ENCODE assay signal across 15 mouse cellular contexts in the genomic region with DNA sequence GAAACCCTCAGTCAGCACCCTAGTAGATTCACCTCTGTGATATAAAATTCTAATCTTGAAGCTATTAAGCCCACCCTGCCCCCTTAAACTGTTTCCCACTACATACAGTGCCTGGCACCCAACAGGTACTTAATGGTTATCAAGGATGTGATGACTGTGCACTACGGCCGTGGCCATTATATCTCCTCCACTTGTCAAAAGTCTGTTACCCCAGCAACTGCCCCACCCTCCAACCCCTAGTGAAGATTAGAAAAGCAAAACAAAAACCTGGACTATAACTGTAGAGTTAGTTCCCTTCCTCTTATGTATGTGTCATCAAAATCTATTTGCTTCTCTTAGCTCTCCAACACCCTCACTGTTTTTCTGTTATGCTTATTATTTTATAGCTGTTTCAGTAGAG. TPM values are rescaled to one million over a fixed set of nuclear protein-coding genes. Genes with fewer than 3 reads are reported as not detected.
DNase-seq lines count a peak whose midpoint lies in the region; ATAC-seq and TF ChIP-seq lines count a peak whose summit lies in the region.
"Had no signal": no experiment of that assay in that cellular context is flagged by ENCODE, and none has a peak within 500 bp of the region (broad histone marks: within the 10 kb centered on the region; RNA-seq: fewer than 3 reads in every experiment).

No protein-coding gene starts in this region.

- H3K4me2 ChIP-seq in liver, postnatal 0 days (ENCODE audit: low read depth, low read length): no peak overlapping the region
- H3K4me2 ChIP-seq in liver, embryonic 14.5 days (ENCODE audit: low read depth): no peak overlapping the region
- H3K4me2 ChIP-seq: hindbrain, embryonic 15.5 days; limb, embryonic 12.5 days; neural tube, embryonic 15.5 days had no signal

- no peak overlapping the region for H3K4me3 ChIP-seq in liver, postnatal 0 days (ENCODE audit: low read depth, low read length)
- no peak overlapping the region for H3K4me3 ChIP-seq in liver, embryonic 14.5 days (ENCODE audit: insufficient read depth in 1 of 2, low read depth in 2 of 2, low read length in 2 of 2)
- H3K4me3 ChIP-seq: hindbrain, embryonic 15.5 days; limb, embryonic 12.5 days; midbrain, embryonic 10.5 days; neural tube, embryonic 15.5 days had no signal

- TF ChIP-seq CTCF in liver, postnatal 0 days (IDR thresholded peaks at IDR 0.05; ENCODE audit: low read depth): no peak
- TF ChIP-seq CTCF in liver, embryonic 14.5 days (IDR thresholded peaks at IDR 0.05; ENCODE audit: low read depth): no peak

- H3K36me3 ChIP-seq in liver, postnatal 0 days (replicated peaks; ENCODE audit: insufficient read depth, low read length): peaks cover 2% of the 10 kb centered on the region; the same call in 1 of the 2 replicates
- no peaks in the 10 kb centered on the region for H3K36me3 ChIP-seq in liver, embryonic 14.5 days (replicated peaks; ENCODE audit: control insufficient read depth, insufficient read depth, low read depth)

- H3K9me3 ChIP-seq in liver, postnatal 0 days (ENCODE audit: low read length): no peaks in the 10 kb centered on the region
- H3K9me3 ChIP-seq in liver, embryonic 14.5 days (ENCODE audit: control insufficient read depth, low read length): no peaks in the 10 kb centered on the region
- H3K9me3 ChIP-seq: hindbrain, embryonic 15.5 days; limb, embryonic 12.5 days; midbrain, embryonic 10.5 days; neural tube, embryonic 15.5 days had no signal

- no peak overlapping the region for H3K9ac ChIP-seq in liver, postnatal 0 days (replicated peaks)
- H3K9ac ChIP-seq in liver, embryonic 14.5 days (replicated peaks): no peak overlapping the region
- H3K9ac ChIP-seq: hindbrain, embryonic 15.5 days; limb, embryonic 12.5 days; neural tube, embryonic 15.5 days had no signal

- H3K27me3 ChIP-seq in liver, postnatal 0 days (ENCODE audit: insufficient read depth, low read length): no peaks in the 10 kb centered on the region
- no peaks in the 10 kb centered on the region for H3K27me3 ChIP-seq in liver, embryonic 14.5 days (ENCODE audit: control insufficient read depth, insufficient read depth, low read length)
- H3K27me3 ChIP-seq: hindbrain, embryonic 15.5 days; limb, embryonic 12.5 days; neural tube, embryonic 15.5 days had no signal

- ATAC-seq in liver, postnatal 0 days: no peak
- ATAC-seq in common myeloid progenitor, adult 5-6 weeks (replicated peaks; ENCODE audit: low read depth, poor library complexity, severe bottlenecking): peak; percentile 47
- peak; percentile 76 for ATAC-seq in liver, embryonic 14.5 days (ENCODE audit: insufficient read depth)

- 48% methylated on average over 2 of the region's 2 CpGs for WGBS in liver, postnatal 0 days (ENCODE audit: insufficient replicate concordance)
- 0% methylated on average over 2 of the region's 2 CpGs for WGBS in liver, embryonic 14.5 days (ENCODE audit: insufficient replicate concordance)

- no peak overlapping the region for H3K27ac ChIP-seq in liver, postnatal 0 days (ENCODE audit: low read depth)
- no peak overlapping the region for H3K27ac ChIP-seq in liver, embryonic 14.5 days
- H3K27ac ChIP-seq: hindbrain, embryonic 15.5 days; limb, embryonic 12.5 days; midbrain, embryonic 10.5 days; neural tube, embryonic 15.5 days had no signal

- H3K4me1 ChIP-seq in liver, postnatal 0 days (ENCODE audit: insufficient read depth): peaks cover 31% of the 10 kb centered on the region
- peaks cover 16 to 28% of the 10 kb centered on the region in 2 experiments for H3K4me1 ChIP-seq in liver, embryonic 14.5 days (replicated peaks; ENCODE audit: control insufficient read depth in 2 of 2, insufficient read depth in 2 of 2, low read length in 1 of 2)

- TF ChIP-seq EP300 in liver, postnatal 0 days (IDR thresholded peaks at IDR 0.05; ENCODE audit: low read depth): no peak
- TF ChIP-seq EP300 in liver, embryonic 14.5 days (IDR thresholded peaks at IDR 0.05; ENCODE audit: low read depth): no peak

- DNase-seq in liver: peak; percentile 52
- no peak for DNase-seq in liver, postnatal 0 days
- DNase-seq in liver, embryonic 14.5 days (ENCODE audit: low read depth in 3 of 3, low spot score in 3 of 3): peak in 1 of 3 experiments; percentile 20
- DNase-seq in embryo, embryonic 10 days (ENCODE audit: low spot score): no peak
- no peak for DNase-seq in thymus, postnatal 14 days
- no peak for DNase-seq in layer of hippocampus, postnatal 14 days (ENCODE audit: low spot score in 2 of 2)
- DNase-seq: adrenal gland, postnatal 14 days; cerebellum, postnatal 25 days; heart, postnatal 14 days; thymus, postnatal 4 days had no signal

RNA-seq across cellular contexts. Expression of a gene that starts 40.9 kb away (rescaled TPM):
- 4.8 and 5.4 TPM in 2 replicates for polyA plus RNA-seq in liver, postnatal 0 days (2015; fragmentation: Nextera tagmentation; extraction: Ambion mirVana)
- 5.1 and 6.4 TPM in 2 replicates for total RNA-seq in common myeloid progenitor, adult 5-6 weeks (2017)
- 1.4 and 1.7 TPM in 2 replicates for polyA plus RNA-seq in liver, embryonic 14.5 days (2012; rRNA removed)
- polyA plus RNA-seq in liver, embryonic 14.5 days (2014; fragmentation: Nextera tagmentation; extraction: Ambion mirVana): 3.6 and 4.9 TPM in 2 replicates
- total RNA-seq in layer of hippocampus, postnatal 14 days (2021): 10 to 100 TPM; 56.1 to 56.5 TPM
